Mouse (Mus musculus): ENCODE measurements around the gene Sall1.

Gene Sall1

DNA sequence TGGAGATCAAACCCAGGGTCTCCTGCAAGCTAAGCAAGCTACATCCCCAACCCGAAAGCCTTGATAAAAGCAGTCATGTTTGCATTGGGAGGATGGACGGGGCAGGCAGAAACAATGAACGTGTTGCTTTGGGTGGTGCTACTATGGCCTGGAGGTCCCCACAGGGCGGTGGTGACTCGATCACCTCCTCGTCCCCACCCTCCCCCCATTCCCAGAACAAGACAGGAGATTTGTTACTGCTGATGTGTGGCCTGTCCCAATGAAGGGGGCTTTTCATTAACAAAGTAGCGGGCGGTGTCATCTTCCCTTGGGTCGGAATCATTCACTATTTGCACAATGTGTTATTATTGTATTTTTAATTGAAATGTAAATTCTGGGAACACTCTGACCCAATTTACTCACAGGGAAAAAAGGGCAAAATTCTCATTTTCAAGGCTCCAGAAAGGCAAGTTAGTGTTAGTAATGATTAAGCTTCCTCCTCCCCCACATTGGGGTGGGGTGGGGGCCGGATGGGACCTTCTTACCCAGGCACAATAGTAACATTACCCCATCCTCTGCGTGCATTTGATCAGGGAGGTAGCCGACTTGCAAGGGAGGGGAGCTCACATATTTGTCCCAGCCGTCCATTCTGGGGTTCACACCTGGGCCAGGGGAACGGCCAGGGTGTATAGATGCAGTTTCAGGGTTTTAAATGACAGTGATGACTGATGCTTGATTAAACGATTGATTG lies 52.0 kb downstream of the Sall1 start:
- no peak for DNase-seq (ENCODE audit: low spot score in 2 of 2)

DNA sequence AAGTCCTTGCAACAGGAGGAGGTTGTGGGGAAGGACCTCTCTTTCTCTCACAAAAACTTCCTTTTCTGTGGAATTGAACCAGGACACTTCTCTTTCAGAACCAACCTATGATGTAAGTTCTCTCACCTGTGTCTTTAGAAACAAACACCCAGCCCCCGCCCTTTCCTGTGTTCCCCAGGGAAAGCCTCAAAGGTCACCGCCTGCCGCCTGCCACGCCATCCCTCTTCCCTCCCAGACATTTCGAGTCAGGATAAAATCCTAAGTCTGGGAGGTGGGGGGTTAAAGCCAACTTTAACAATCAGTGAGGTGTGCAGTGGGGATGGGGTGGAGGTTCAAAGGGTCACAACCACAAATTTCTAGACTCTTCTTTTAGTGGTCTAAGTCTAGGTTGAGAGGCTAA lies 52.8 kb downstream of the Sall1 start:
- DNase-seq (ENCODE audit: low spot score in 2 of 2) = no peak

- no peak for DNase-seq (ENCODE audit: low spot score in 2 of 2)
Measured at GRCm38 (mm10) chr8:88989002-88989401, 55.0 kb downstream of the Sall1 start.

GRCm38 (mm10) chr8:88983468-88983867 lies 60.5 kb downstream of the Sall1 start:
- no peak for DNase-seq (ENCODE audit: low spot score in 2 of 2)
